Mouse (Mus musculus) liver, postnatal 0 days (tissue): Measurements from ENCODE around the gene Oaz2.

Source experiments
- CTCF ChIP-seq: sonication (generic); IDR thresholded peaks from 2 replicates; pipeline ENCODE4 v1.5.1; 2016; ENCODE audit warnings: antibody characterized with exemption, low read depth
- EP300 ChIP-seq: IDR thresholded peaks from 2 replicates; pipeline ENCODE4 v1.6.1; 2016; ENCODE audit warnings: antibody characterized with exemption, low read depth, mild to moderate bottlenecking

GRCm38 (mm10) chr9:65681634-65681940 is 13.8 kb downstream of the Oaz2 start:
- TF ChIP-seq CTCF (no peak), EP300 (no peak)
